Mouse (Mus musculus) embryonic facial prominence, embryonic 11.5 days (tissue): ENCODE data around the gene Lta. TPM values are rescaled to one million over a fixed set of nuclear protein-coding genes. Genes with fewer than 3 reads are reported as not detected.

Experiments
- ATAC-seq: fragments of 200-750 bp; cut with Nextera tagmentation; replicated peaks from 2 replicates; pipeline ENCODE4 v1.8.0; 2017; ENCODE audit warnings: low read depth; ENCODE audit not compliant: insufficient number of reproducible peaks, low FRiP score, low TSS enrichment
- DNase-seq: peaks from one replicate; pipeline ENCODE4 v3.0.0-alpha.2; 2015; ENCODE audit warnings: low spot score
- H3K27ac ChIP-seq: fragments of 300-500 bp; sonication (generic); replicated peaks from 2 replicates; pipeline ENCODE4 v1.5.1; 2014; ENCODE audit warnings: mild to moderate bottlenecking, low read depth, low read length, control low read depth
- H3K27me3 ChIP-seq: fragments of 300-500 bp; sonication (generic); 2 replicates; pipeline ENCODE4 v1.6.1; 2014; ENCODE audit warnings: mild to moderate bottlenecking, low read length, moderate library complexity, mixed read lengths; ENCODE audit not compliant: control insufficient read depth, insufficient read depth
- H3K36me3 ChIP-seq: fragments of 300-500 bp; sonication (generic); replicated peaks from 2 replicates; pipeline ENCODE4 v1.6.1; 2014; ENCODE audit warnings: low read depth, mild to moderate bottlenecking, low read length, moderate library complexity, mixed read lengths; ENCODE audit not compliant: control insufficient read depth, insufficient read depth
- H3K4me1 ChIP-seq: fragments of 300-500 bp; sonication (generic); 2 replicates; pipeline ENCODE4 v1.6.1; 2014; ENCODE audit warnings: low read length, mixed read lengths; ENCODE audit not compliant: control insufficient read depth, insufficient read depth
- H3K4me2 ChIP-seq: fragments of 300-500 bp; sonication (generic); 2 replicates; pipeline ENCODE4 v1.6.1; 2014; ENCODE audit warnings: low read depth, mild to moderate bottlenecking, control low read depth, low read length, moderate library complexity
- H3K4me3 ChIP-seq: fragments of 300-500 bp; sonication (generic); 2 replicates; pipeline ENCODE4 v1.5.1; 2014; ENCODE audit warnings: low read depth, low read length, control low read depth
- H3K9ac ChIP-seq: fragments of 300-500 bp; sonication (generic); replicated peaks from 2 replicates; pipeline ENCODE4 v1.6.1; 2014; ENCODE audit warnings: mild to moderate bottlenecking, control low read depth, low read length
- H3K9me3 ChIP-seq: fragments of 300-500 bp; sonication (generic); replicated peaks from 2 replicates; pipeline ENCODE4 v1.6.1; 2016; ENCODE audit warnings: mild to moderate bottlenecking, low read length, inconsistent platforms, mixed read lengths; ENCODE audit not compliant: control insufficient read depth
- WGBS: fragments of 180-500 bp; shearing (Covaris S2); extraction: QIAGEN DNeasy Blood & Tissue Kit; methylation state at CpG from one replicate; pipeline ENCODE4 v1.1.7; 2014; 5-methylcytosine and 5-hydroxymethylcytosine counted together
- polyA plus RNA-seq: library from polyadenylated mRNA; unstranded; fragments of >200 nt; fragmentation: Nextera tagmentation; extraction: Ambion mirVana; gene quantifications from 2 replicates; pipeline ENCODE4 v1.2.1, GENCODE M21; 2014

Lta gene
- polyA plus RNA-seq, 1 experiment from 2014 or later = not detected

GRCm38 (mm10) chr17:35198029-35198428, 7.1 kb downstream of the Lta start:
- no peaks in the 10 kb centered on the region for H3K4me1 ChIP-seq
- 58% methylated on average over 7 of the region's 7 CpGs for WGBS
- no peak overlapping the region for H3K4me3 ChIP-seq
- ATAC-seq (no peak), DNase-seq (no peak)
- H3K36me3 ChIP-seq = no peaks in the 10 kb centered on the region
- no peak overlapping the region for H3K9ac ChIP-seq
- H3K9me3 ChIP-seq = no peaks in the 10 kb centered on the region
- H3K27me3 ChIP-seq = peaks cover 27% of the 10 kb centered on the region
- H3K4me2 ChIP-seq = no peak overlapping the region
- no peak overlapping the region for H3K27ac ChIP-seq

GRCm38 (mm10) chr17:35197126-35197525, 8.0 kb downstream of the Lta start:
- Histone ChIP-seq H3K4me3 (no peak overlapping the region), H3K4me1 (no peaks in the 10 kb centered on the region), H3K9ac (no peak overlapping the region), H3K36me3 (no peaks in the 10 kb centered on the region), H3K9me3 (no peaks in the 10 kb centered on the region), H3K27me3 (peaks cover 21% of the 10 kb centered on the region), H3K4me2 (no peak overlapping the region), H3K27ac (no peak overlapping the region)
- DNase-seq (no peak), ATAC-seq (no peak)
- 42% methylated on average over 6 of the region's 6 CpGs for WGBS

GRCm38 (mm10) chr17:35196321-35196641, 8.9 kb downstream of the Lta start:
- peak overlapping the region; percentile 66; the same call in 1 of the 2 replicates for H3K4me2 ChIP-seq
- H3K27me3 ChIP-seq = peaks cover 21% of the 10 kb centered on the region
- no peak for ATAC-seq

GRCm38 (mm10) chr17:35195631-35196320, 9.4 kb downstream of the Lta start:
- WGBS = 2% methylated on average over 64 of the region's 66 CpGs
- Histone ChIP-seq H3K27me3 (peaks cover 21% of the 10 kb centered on the region), H3K27ac (no peak overlapping the region)

More at GRCm38 (mm10) chr17:35196321-35196641, 8.9 kb downstream of the Lta start:
- no peak for DNase-seq
- Histone ChIP-seq H3K4me3 (peak overlapping the region; percentile 37; the same call in 1 of the 2 replicates), H3K36me3 (no peaks in the 10 kb centered on the region), H3K9me3 (no peaks in the 10 kb centered on the region), H3K9ac (peak overlapping the region; percentile 57; the same call in 1 of the 2 replicates), H3K27ac (no peak overlapping the region), H3K4me1 (no peaks in the 10 kb centered on the region)
- 26% methylated on average over 9 of the region's 9 CpGs for WGBS

GRCm38 (mm10) chr17:35194844-35195630, 10.1 kb downstream of the Lta start:
- 42% methylated on average over 19 of the region's 19 CpGs for WGBS
- DNase-seq (no peak), ATAC-seq (no peak)
- peaks cover 21% of the 10 kb centered on the region for H3K27me3 ChIP-seq
- no peak overlapping the region for H3K27ac ChIP-seq
- H3K36me3 ChIP-seq = no peaks in the 10 kb centered on the region
- H3K9ac ChIP-seq = peak overlapping the region; percentile 57
- H3K9me3 ChIP-seq = no peaks in the 10 kb centered on the region
- peak overlapping the region; percentile 37 for H3K4me3 ChIP-seq
- H3K4me1 ChIP-seq = no peaks in the 10 kb centered on the region
- peak overlapping the region; percentile 66 for H3K4me2 ChIP-seq

More at GRCm38 (mm10) chr17:35195631-35196320, 9.4 kb downstream of the Lta start:
- H3K36me3 ChIP-seq = no peaks in the 10 kb centered on the region
- H3K4me2 ChIP-seq = peak overlapping the region; percentile 66
- H3K4me3 ChIP-seq = peak overlapping the region; percentile 37
- H3K9me3 ChIP-seq = no peaks in the 10 kb centered on the region
- H3K4me1 ChIP-seq = no peaks in the 10 kb centered on the region
- ATAC-seq (peak; percentile 75; the same call in 1 of the 2 replicates), DNase-seq (peak; percentile 83)
- peak overlapping the region; percentile 57 for H3K9ac ChIP-seq

- H3K4me3 ChIP-seq = no peak within 1 kb of the TSS
- peaks cover 21% of the 10 kb centered on the region for H3K27me3 ChIP-seq
- no peaks in the 10 kb centered on the region for H3K4me1 ChIP-seq
- H3K9ac ChIP-seq = no peak within 1 kb of the TSS
- no peaks in the 10 kb centered on the region for H3K36me3 ChIP-seq
- no peaks in the 10 kb centered on the region for H3K9me3 ChIP-seq
- H3K27ac ChIP-seq = no peak within 1 kb of the TSS
- 60% methylated on average over 28 of the region's 28 CpGs for WGBS
- DNase-seq = no peak
- H3K4me2 ChIP-seq = 0 out of 2 replicates have a peak within 1 kb of the TSS, but pooled peaks have one; percentile 10
- ATAC-seq = no peak
These were observed 11.0 kb downstream of the Lta start, which contains the start of gene Ltb for GRCm38 (mm10) chr17:35193881-35194843. Gene Ltb (plus strand): TSS chr17:35194439.

- DNase-seq (no peak), ATAC-seq (no peak)
- Histone ChIP-seq H3K27ac (no peak overlapping the region), H3K9ac (no peak overlapping the region), H3K36me3 (no peaks in the 10 kb centered on the region), H3K27me3 (peaks cover 21% of the 10 kb centered on the region), H3K4me3 (no peak overlapping the region), H3K4me1 (no peaks in the 10 kb centered on the region), H3K9me3 (no peaks in the 10 kb centered on the region), H3K4me2 (no peak overlapping the region)
- WGBS = 84% methylated on average over 5 of the region's 5 CpGs
These were observed 12.2 kb downstream of the Lta start for GRCm38 (mm10) chr17:35192924-35193323.
